Mouse (Mus musculus): ENCODE data around the gene Zfp169. TPM values are rescaled to one million over a fixed set of nuclear protein-coding genes. Genes with fewer than 3 reads are reported as not detected.
"Not testable (repeated sequence)": the region's sequence is repeated elsewhere in the genome, so short reads cannot be mapped to it uniquely, and the experiment has no call there.

Zfp169 gene
- total RNA-seq, 4 experiments from 2014 or later, result 23.0 to 26.4 (median 24.7) TPM

- DNase-seq (ENCODE audit: low spot score in 2 of 2), result not testable (repeated sequence)
Observed at GRCm38 (mm10) chr13:48519122-48519521, 5.9 kb upstream of the Zfp169 start.

GRCm38 (mm10) chr13:48515861-48516260 lies 2.6 kb upstream of the Zfp169 start:
- DNase-seq (ENCODE audit: low spot score in 2 of 2), result no peak

- no peak for DNase-seq (ENCODE audit: low spot score in 2 of 2)
Observed at GRCm38 (mm10) chr13:48508661-48509060, 4.6 kb downstream of the Zfp169 start.

GRCm38 (mm10) chr13:48502422-48502821 lies 10.8 kb downstream of the Zfp169 start:
- DNase-seq (ENCODE audit: low spot score in 2 of 2), result no peak

DNA sequence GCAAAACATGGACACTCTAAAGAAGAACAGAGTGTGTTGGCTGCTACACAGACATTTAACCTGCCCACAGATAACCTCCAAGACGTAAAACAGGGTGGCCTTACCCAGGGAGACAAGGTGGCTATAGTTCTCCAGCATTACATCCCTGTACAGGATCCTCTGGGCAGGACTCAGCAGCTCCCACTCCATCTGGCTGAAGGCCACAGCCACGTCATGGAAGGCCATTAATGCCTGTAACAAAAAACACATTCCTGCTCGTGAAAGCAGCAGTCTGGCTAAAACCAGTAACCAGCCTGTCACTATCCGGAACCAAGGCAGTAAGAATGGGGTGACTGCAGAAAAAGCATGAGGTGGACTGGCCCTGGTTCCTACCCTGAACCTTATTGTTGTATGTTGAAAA lies 14.6 kb downstream of the Zfp169 start:
- no peak for DNase-seq (ENCODE audit: low spot score in 2 of 2)

GRCm38 (mm10) chr13:48497693-48498221 lies 15.5 kb downstream of the Zfp169 start:
- peak; percentile 61 to 81 for DNase-seq (ENCODE audit: low spot score in 2 of 2)

- DNase-seq (ENCODE audit: low spot score in 2 of 2), result no peak
Observed at GRCm38 (mm10) chr13:48493183-48493582, 20.1 kb downstream of the Zfp169 start.

DNA sequence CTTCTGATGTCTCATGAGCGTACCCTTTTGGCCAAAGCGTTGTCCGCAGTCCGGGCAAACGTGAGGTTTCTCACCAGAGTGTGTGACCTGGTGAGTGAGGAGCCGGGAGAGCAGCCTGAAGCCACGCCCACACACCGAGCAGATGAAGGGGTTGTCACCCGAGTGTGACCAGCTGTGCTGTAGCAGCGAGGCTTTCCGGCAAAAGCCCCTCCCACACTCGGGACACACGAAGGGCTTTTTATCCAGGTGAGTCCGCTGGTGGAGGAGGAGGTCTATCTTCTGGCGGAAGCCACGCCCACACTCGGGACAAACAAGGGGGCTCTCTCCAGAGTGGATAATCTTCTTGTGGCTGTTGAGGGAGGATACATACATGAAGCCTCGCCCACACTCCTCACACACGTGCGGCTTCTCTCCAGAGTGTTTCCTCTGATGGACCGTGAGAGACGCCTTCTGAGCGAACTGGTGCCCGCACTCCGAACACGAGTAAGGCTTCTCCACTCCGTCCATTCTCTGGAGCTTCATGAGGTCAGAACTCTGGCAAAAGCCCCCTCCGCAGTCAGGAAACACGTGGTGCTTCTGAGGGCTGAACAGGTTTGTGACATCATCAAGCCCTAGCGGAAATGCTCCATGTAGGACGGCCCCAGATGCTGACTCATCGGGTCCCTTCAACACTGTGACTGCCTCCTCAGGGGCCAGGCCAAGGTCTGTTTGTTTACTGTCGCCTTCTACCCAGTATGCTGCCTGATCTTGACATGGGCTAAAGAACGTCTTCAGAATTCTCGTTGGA lies 22.7 kb downstream of the Zfp169 start:
- no peak for DNase-seq (ENCODE audit: low spot score in 2 of 2)

DNA sequence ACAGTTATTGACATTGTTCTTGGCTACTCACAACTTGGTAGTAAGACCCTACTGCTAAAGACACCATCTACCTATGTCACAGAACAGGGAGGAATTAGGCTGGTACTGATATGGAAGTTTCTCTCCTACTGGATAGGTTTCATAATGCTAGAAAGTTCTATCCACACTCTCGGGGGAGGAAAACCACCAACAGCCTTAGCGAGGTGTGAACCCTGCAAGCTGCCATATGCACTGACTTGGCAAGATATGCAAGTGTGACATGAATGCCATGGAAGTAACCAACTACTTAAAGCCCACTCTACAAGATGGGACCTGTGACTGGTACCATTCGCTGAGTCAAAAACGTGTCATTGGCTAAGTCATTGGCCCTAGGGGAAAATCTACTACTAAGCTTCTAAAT lies 29.6 kb downstream of the Zfp169 start:
- no peak for DNase-seq (ENCODE audit: low spot score in 2 of 2)

DNA sequence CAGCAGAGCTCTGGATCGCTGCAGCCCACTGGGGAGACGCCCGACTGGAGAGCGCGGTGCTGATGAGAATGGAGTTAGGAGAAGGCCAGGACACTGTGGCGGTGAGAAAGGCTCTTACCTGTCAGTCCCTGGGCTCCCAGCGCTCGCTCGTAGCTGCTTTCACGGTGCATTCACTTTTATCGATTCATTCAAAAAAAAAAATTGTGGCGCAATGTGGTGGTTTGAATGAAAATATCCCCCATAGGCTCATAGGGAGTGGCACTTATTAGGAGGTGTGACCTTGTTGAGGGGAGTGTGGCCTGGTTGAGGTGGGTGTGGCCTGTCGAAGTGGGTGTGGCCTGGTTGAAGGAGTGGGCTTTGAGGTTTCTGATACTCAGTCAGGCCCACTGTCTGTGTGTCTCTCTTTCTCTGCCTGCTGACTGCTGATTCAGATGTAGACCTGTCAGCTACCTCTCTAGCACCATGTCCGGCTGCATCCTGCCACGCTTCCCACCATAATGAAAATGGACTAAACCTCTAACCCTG lies 44.5 kb downstream of the Zfp169 start:
- no peak for DNase-seq (ENCODE audit: low spot score in 2 of 2)

- no peak for DNase-seq (ENCODE audit: low spot score in 2 of 2)
Observed at GRCm38 (mm10) chr13:48466186-48466585, 47.1 kb downstream of the Zfp169 start.

GRCm38 (mm10) chr13:48464170-48464569 lies 49.1 kb downstream of the Zfp169 start:
- peak; percentile 21 to 77 for DNase-seq (ENCODE audit: low spot score in 2 of 2)

DNA sequence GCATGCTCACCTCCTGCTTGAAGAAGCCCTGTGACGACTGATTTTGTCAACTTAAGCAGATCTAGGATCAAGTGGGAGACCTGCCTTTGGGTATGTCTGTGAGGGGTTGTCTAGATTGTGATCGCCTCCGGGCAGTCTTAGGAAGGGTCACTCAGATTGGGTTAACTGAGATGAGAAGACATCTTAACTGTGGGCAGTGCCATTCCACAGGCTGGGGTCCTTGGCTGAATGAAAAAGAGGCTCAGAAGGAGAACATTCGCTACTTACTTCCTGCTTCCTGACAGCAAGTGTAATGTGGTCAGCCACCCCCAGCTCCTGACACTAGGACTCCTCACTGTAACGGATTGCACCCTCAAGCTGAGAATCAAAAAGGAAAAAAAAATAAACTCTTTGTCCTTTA lies 54.0 kb downstream of the Zfp169 start:
- DNase-seq (ENCODE audit: low spot score in 2 of 2), result no peak

GRCm38 (mm10) chr13:48448119-48448518 lies 65.1 kb downstream of the Zfp169 start:
- peak in 1 of 2 experiments; percentile 8 for DNase-seq (ENCODE audit: low spot score in 2 of 2)

DNA sequence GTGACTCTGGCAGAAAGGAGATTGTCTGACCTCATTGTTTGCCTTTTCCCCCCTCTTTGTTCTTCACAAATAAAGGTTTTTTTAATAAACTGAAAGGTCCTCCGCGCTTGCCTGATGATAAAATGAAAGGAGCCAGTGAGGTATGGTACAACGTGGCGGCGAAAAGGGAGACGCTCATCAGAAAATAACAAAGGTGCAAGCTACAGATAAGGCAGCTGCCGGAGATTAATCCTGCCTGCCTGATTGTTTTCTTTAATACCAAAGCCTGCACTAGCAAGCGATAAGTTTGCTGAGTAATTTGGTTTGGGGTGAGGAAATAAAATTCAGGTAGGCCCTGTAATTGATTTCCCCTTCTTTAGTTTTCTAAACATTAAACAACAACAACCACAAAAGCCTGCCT lies 69.3 kb downstream of the Zfp169 start:
- DNase-seq (ENCODE audit: low spot score in 2 of 2), result no peak

- DNase-seq (ENCODE audit: low spot score in 2 of 2), result no peak
Observed at GRCm38 (mm10) chr13:48438321-48438720, 74.9 kb downstream of the Zfp169 start.

Small RNA genes within 50 kb of the gene (microRNA-seq; reads per million reads assigned to microRNA genes)
- 0 reads per million in 2 experiments for gene Gm24111
- 401 to 426 reads per million in 2 experiments for gene Mirlet7a-1
- 46,415 to 58,613 reads per million in 2 experiments for gene Mirlet7d
- 0 reads per million in 2 experiments for gene Mirlet7f-1

Other genes starting within 250 kb of the Zfp169 start
- 1 to 10 TPM; 1.6 to 2.5 (median 1.9) TPM for gene A830005F24Rik, start 119 bp upstream of the Zfp169 start, total RNA-seq (2022)
- gene Ptpdc1, start 112.2 kb upstream of the Zfp169 start, total RNA-seq (2022), result 10 to 100 TPM; 24.3 to 26.9 (median 25.6) TPM
- gene Barx1, start 149.5 kb upstream of the Zfp169 start, total RNA-seq (2022), result not detected

Measured in left cerebral cortex, adult 8-10 months (tissue).